Mouse (Mus musculus): ENCODE data around the gene Gm49711. TPM values are rescaled to one million over a fixed set of nuclear protein-coding genes. Genes with fewer than 3 reads are reported as not detected.
"Not testable (repeated sequence)": the region's sequence is repeated elsewhere in the genome, so short reads cannot be mapped to it uniquely, and the experiment has no call there.

The Gm49711 gene
- polyA plus RNA-seq, 1 experiment = not detected

DNA sequence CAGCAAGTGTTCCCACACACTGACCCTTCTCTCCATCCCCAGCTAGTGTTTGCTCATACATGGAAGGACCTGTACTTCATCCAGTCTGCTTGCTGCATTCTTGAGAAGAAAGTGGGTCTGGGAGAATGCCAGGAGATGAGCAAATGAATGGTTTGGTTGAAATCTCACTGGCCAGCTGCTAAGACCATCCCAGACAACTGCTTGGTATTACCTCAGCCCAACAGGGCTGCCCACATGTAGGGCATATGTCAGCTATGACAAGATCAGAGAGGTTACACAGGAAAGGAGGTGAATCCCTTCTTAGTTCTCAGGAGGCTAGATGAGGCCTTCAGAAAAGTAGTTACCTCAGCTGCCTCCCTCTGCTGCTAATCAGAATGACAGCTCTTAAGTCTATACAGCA, 132.5 kb downstream of the Gm49711 start:
- Histone ChIP-seq H3K9me3 (replicated peaks; ENCODE audit: control insufficient read depth, insufficient read depth, low read length, poor library complexity, severe bottlenecking) (no peaks in the 10 kb centered on the region), H3K9ac (ENCODE audit: low read depth, poor library complexity, severe bottlenecking) (no peak overlapping the region), H3K4me1 (ENCODE audit: control insufficient read depth, insufficient read depth, low read length) (no peaks in the 10 kb centered on the region), H3K36me3 (ENCODE audit: control insufficient read depth, insufficient read depth, low read length, poor library complexity, severe bottlenecking) (no peaks in the 10 kb centered on the region), H3K27me3 (ENCODE audit: control insufficient read depth, insufficient read depth, low read length, poor library complexity, severe bottlenecking) (no peaks in the 10 kb centered on the region), H3K27ac (ENCODE audit: insufficient read depth, low read length) (no peak overlapping the region), H3K4me3 (ENCODE audit: low read depth, low read length) (no peak overlapping the region)
- no peak for TF ChIP-seq EP300 (IDR thresholded peaks at IDR 0.05; ENCODE audit: insufficient read depth, low read depth, low read length)
- no peak for TF ChIP-seq POLR2A (IDR thresholded peaks at IDR 0.05; ENCODE audit: insufficient read depth, low read length)
- no peak for TF ChIP-seq CTCF (IDR thresholded peaks at IDR 0.05; ENCODE audit: low read depth, low read length)

- no peak overlapping the region for H3K9ac ChIP-seq (ENCODE audit: low read depth, poor library complexity, severe bottlenecking)
- H3K9me3 ChIP-seq (replicated peaks; ENCODE audit: control insufficient read depth, insufficient read depth, low read length, poor library complexity, severe bottlenecking) = no peaks in the 10 kb centered on the region
- H3K27me3 ChIP-seq (ENCODE audit: control insufficient read depth, insufficient read depth, low read length, poor library complexity, severe bottlenecking) = no peaks in the 10 kb centered on the region
- H3K4me3 ChIP-seq (ENCODE audit: low read depth, low read length) = no peak overlapping the region
- H3K36me3 ChIP-seq (ENCODE audit: control insufficient read depth, insufficient read depth, low read length, poor library complexity, severe bottlenecking) = no peaks in the 10 kb centered on the region
- TF ChIP-seq CTCF (IDR thresholded peaks at IDR 0.05; ENCODE audit: low read depth, low read length) = no peak
- TF ChIP-seq POLR2A (IDR thresholded peaks at IDR 0.05; ENCODE audit: insufficient read depth, low read length) = no peak
- TF ChIP-seq EP300 (IDR thresholded peaks at IDR 0.05; ENCODE audit: insufficient read depth, low read depth, low read length) = no peak
- H3K4me1 ChIP-seq (ENCODE audit: control insufficient read depth, insufficient read depth, low read length) = no peaks in the 10 kb centered on the region
- no peak overlapping the region for H3K27ac ChIP-seq (ENCODE audit: insufficient read depth, low read length)
Observed at GRCm38 (mm10) chr16:92195094-92195493, 137.0 kb downstream of the Gm49711 start.

- no peak overlapping the region for H3K4me3 ChIP-seq (ENCODE audit: low read depth, low read length)
- no peak overlapping the region for H3K27ac ChIP-seq (ENCODE audit: insufficient read depth, low read length)
- TF ChIP-seq POLR2A (IDR thresholded peaks at IDR 0.05; ENCODE audit: insufficient read depth, low read length) (no peak), EP300 (IDR thresholded peaks at IDR 0.05; ENCODE audit: insufficient read depth, low read depth, low read length) (no peak), CTCF (IDR thresholded peaks at IDR 0.05; ENCODE audit: low read depth, low read length) (no peak)
- H3K9ac ChIP-seq (ENCODE audit: low read depth, poor library complexity, severe bottlenecking) = no peak overlapping the region
- no peaks in the 10 kb centered on the region for H3K4me1 ChIP-seq (ENCODE audit: control insufficient read depth, insufficient read depth, low read length)
- H3K27me3 ChIP-seq (ENCODE audit: control insufficient read depth, insufficient read depth, low read length, poor library complexity, severe bottlenecking) = no peaks in the 10 kb centered on the region
- H3K36me3 ChIP-seq (ENCODE audit: control insufficient read depth, insufficient read depth, low read length, poor library complexity, severe bottlenecking) = no peaks in the 10 kb centered on the region
- no peaks in the 10 kb centered on the region for H3K9me3 ChIP-seq (replicated peaks; ENCODE audit: control insufficient read depth, insufficient read depth, low read length, poor library complexity, severe bottlenecking)
Observed at GRCm38 (mm10) chr16:92196741-92197331, 138.7 kb downstream of the Gm49711 start.

DNA sequence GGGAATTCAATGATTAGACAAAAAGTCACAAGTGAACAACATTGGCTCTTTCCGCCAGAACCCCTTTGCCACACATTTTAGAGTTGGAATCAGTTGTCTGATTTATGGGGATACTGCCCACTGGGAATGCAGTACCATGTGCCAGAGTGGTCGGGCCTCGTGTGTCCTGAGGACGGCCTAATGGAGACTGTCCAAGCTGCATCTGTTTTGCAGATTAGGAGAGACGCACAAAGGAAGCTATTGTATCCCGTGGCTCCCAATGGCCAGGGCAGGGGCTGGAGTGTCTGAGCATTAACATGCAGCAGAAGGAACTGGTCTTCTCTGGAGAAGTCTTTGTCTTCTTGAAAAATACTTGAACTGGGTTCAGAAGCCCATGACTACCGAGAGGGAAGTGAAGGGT, 142.5 kb downstream of the Gm49711 start:
- Histone ChIP-seq H3K4me1 (ENCODE audit: control insufficient read depth, insufficient read depth, low read length) (no peaks in the 10 kb centered on the region), H3K9me3 (replicated peaks; ENCODE audit: control insufficient read depth, insufficient read depth, low read length, poor library complexity, severe bottlenecking) (no peaks in the 10 kb centered on the region), H3K4me3 (ENCODE audit: low read depth, low read length) (no peak overlapping the region), H3K9ac (ENCODE audit: low read depth, poor library complexity, severe bottlenecking) (no peak overlapping the region), H3K27ac (ENCODE audit: insufficient read depth, low read length) (no peak overlapping the region), H3K36me3 (ENCODE audit: control insufficient read depth, insufficient read depth, low read length, poor library complexity, severe bottlenecking) (no peaks in the 10 kb centered on the region), H3K27me3 (ENCODE audit: control insufficient read depth, insufficient read depth, low read length, poor library complexity, severe bottlenecking) (no peaks in the 10 kb centered on the region)
- TF ChIP-seq POLR2A (IDR thresholded peaks at IDR 0.05; ENCODE audit: insufficient read depth, low read length) (no peak), EP300 (IDR thresholded peaks at IDR 0.05; ENCODE audit: insufficient read depth, low read depth, low read length) (no peak), CTCF (IDR thresholded peaks at IDR 0.05; ENCODE audit: low read depth, low read length) (no peak)

- Histone ChIP-seq H3K27ac (ENCODE audit: insufficient read depth, low read length) (no peak overlapping the region), H3K9ac (ENCODE audit: low read depth, poor library complexity, severe bottlenecking) (no peak overlapping the region), H3K4me1 (ENCODE audit: control insufficient read depth, insufficient read depth, low read length) (no peaks in the 10 kb centered on the region), H3K9me3 (replicated peaks; ENCODE audit: control insufficient read depth, insufficient read depth, low read length, poor library complexity, severe bottlenecking) (no peaks in the 10 kb centered on the region), H3K4me3 (ENCODE audit: low read depth, low read length) (no peak overlapping the region), H3K27me3 (ENCODE audit: control insufficient read depth, insufficient read depth, low read length, poor library complexity, severe bottlenecking) (no peaks in the 10 kb centered on the region), H3K36me3 (ENCODE audit: control insufficient read depth, insufficient read depth, low read length, poor library complexity, severe bottlenecking) (no peaks in the 10 kb centered on the region)
- TF ChIP-seq POLR2A (IDR thresholded peaks at IDR 0.05; ENCODE audit: insufficient read depth, low read length) = no peak
- TF ChIP-seq EP300 (IDR thresholded peaks at IDR 0.05; ENCODE audit: insufficient read depth, low read depth, low read length) = no peak
- TF ChIP-seq CTCF (IDR thresholded peaks at IDR 0.05; ENCODE audit: low read depth, low read length) = no peak
Observed at GRCm38 (mm10) chr16:92203599-92203998, 145.5 kb downstream of the Gm49711 start.

DNA sequence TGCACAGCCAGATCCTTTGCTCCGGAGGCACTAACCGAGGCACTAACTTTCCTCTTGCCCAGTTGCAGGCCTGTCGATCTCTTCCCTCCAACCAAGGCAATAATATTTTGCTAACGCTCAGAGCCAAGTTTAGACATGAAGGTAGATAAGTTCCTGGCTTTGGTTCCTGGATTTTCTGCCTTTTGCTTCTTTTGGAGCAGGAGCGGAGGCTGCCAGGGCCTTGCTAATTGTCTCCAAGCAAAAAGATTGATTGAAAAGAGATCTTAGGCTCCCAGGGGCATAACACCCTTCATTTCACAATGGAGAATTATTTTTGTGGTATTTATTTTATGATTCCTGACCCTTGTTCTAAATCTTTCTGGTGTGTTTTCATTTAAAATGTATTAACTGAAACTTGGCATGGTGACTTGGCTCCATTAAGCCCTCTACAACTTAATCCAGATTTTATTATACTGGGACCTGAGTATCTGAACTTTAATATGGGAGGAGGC, 151.2 kb downstream of the Gm49711 start:
- H3K9me3 ChIP-seq (replicated peaks; ENCODE audit: control insufficient read depth, insufficient read depth, low read length, poor library complexity, severe bottlenecking) = no peaks in the 10 kb centered on the region
- H3K27me3 ChIP-seq (ENCODE audit: control insufficient read depth, insufficient read depth, low read length, poor library complexity, severe bottlenecking) = no peaks in the 10 kb centered on the region
- H3K36me3 ChIP-seq (ENCODE audit: control insufficient read depth, insufficient read depth, low read length, poor library complexity, severe bottlenecking) = no peaks in the 10 kb centered on the region
- H3K9ac ChIP-seq (ENCODE audit: low read depth, poor library complexity, severe bottlenecking) = no peak overlapping the region
- TF ChIP-seq POLR2A (IDR thresholded peaks at IDR 0.05; ENCODE audit: insufficient read depth, low read length) = no peak
- no peak for TF ChIP-seq EP300 (IDR thresholded peaks at IDR 0.05; ENCODE audit: insufficient read depth, low read depth, low read length)
- TF ChIP-seq CTCF (IDR thresholded peaks at IDR 0.05; ENCODE audit: low read depth, low read length) = no peak
- no peaks in the 10 kb centered on the region for H3K4me1 ChIP-seq (ENCODE audit: control insufficient read depth, insufficient read depth, low read length)
- no peak overlapping the region for H3K27ac ChIP-seq (ENCODE audit: insufficient read depth, low read length)
- no peak overlapping the region for H3K4me3 ChIP-seq (ENCODE audit: low read depth, low read length)

GRCm38 (mm10) chr16:92210316-92210715, 152.2 kb downstream of the Gm49711 start:
- not testable (repeated sequence) for H3K27me3 ChIP-seq (ENCODE audit: control insufficient read depth, insufficient read depth, low read length, poor library complexity, severe bottlenecking); H3K9me3 ChIP-seq (replicated peaks; ENCODE audit: control insufficient read depth, insufficient read depth, low read length, poor library complexity, severe bottlenecking); H3K9ac ChIP-seq (ENCODE audit: low read depth, poor library complexity, severe bottlenecking); H3K27ac ChIP-seq (ENCODE audit: insufficient read depth, low read length); H3K4me3 ChIP-seq (ENCODE audit: low read depth, low read length); H3K36me3 ChIP-seq (ENCODE audit: control insufficient read depth, insufficient read depth, low read length, poor library complexity, severe bottlenecking); H3K4me1 ChIP-seq (ENCODE audit: control insufficient read depth, insufficient read depth, low read length)
